Mouse (Mus musculus): Measurements from ENCODE around the gene Hist1h2bb.

GRCm38 (mm10) chr13:23779025-23779424 is 32.5 kb downstream of the Hist1h2bb start:
- no peak for TF ChIP-seq EP300 (IDR thresholded peaks at IDR 0.05; ENCODE audit: low read length)
- no peak for TF ChIP-seq CHD2 (IDR thresholded peaks at IDR 0.05; ENCODE audit: low read length)
- no peak for TF ChIP-seq GABPA (IDR thresholded peaks at IDR 0.05; ENCODE audit: insufficient replicate concordance, low read depth, low read length)
- no peak for TF ChIP-seq MAZ (IDR thresholded peaks at IDR 0.05; ENCODE audit: low read depth, low read length)
- TF ChIP-seq ZC3H11A (IDR thresholded peaks at IDR 0.05; ENCODE audit: low read depth, low read length): no peak
- TF ChIP-seq CTCF (conservative IDR thresholded peaks at IDR 0.05 in 1 of 2, IDR thresholded peaks at IDR 0.05 in 1 of 2; ENCODE audit: low read depth in 2 of 2, low read length in 2 of 2): no peak
- no peak for TF ChIP-seq ZNF384 (IDR thresholded peaks at IDR 0.05; ENCODE audit: low read depth, low read length)
- no peak for TF ChIP-seq POLR2A (IDR thresholded peaks at IDR 0.05; ENCODE audit: low read depth, low read length)
- TF ChIP-seq ZMIZ1 (IDR thresholded peaks at IDR 0.05; ENCODE audit: low read depth, low read length): no peak
